Mouse (Mus musculus) intestine, postnatal 0 days (tissue): Measurements from ENCODE around the gene Fubp3. TPM values are rescaled to one million over a fixed set of nuclear protein-coding genes. Genes with fewer than 3 reads are reported as not detected.
A peak's percentile ranks its signal among the peaks of the same experiment; 100 is the strongest.

Source experiments
- ATAC-seq: fragments of 200-750 bp; cut with Nextera tagmentation; 2 replicates; pipeline ENCODE4 v1.8.0; 2017; ENCODE audit warnings: mild to moderate bottlenecking, moderate TSS enrichment, moderate library complexity
- H3K27ac ChIP-seq: fragments of 300-500 bp; sonication (generic); 2 replicates; pipeline ENCODE4 v1.5.1; 2014; ENCODE audit warnings: mild to moderate bottlenecking, low read depth, low read length, moderate library complexity
- H3K27me3 ChIP-seq: fragments of 300-500 bp; sonication (generic); replicated peaks from 2 replicates; pipeline ENCODE4 v1.6.1; 2014; ENCODE audit warnings: low read length, mixed read lengths; ENCODE audit not compliant: control insufficient read depth, insufficient read depth
- H3K36me3 ChIP-seq: fragments of 300-500 bp; sonication (generic); 2 replicates; pipeline ENCODE4 v1.6.1; 2014; ENCODE audit warnings: mild to moderate bottlenecking, moderate library complexity; ENCODE audit not compliant: control insufficient read depth, insufficient read depth
- H3K4me1 ChIP-seq: fragments of 300-500 bp; sonication (generic); replicated peaks from 2 replicates; pipeline ENCODE4 v1.6.1; 2014; ENCODE audit warnings: antibody characterized with exemption, low read length, mixed read lengths; ENCODE audit not compliant: control insufficient read depth, insufficient read depth
- H3K4me2 ChIP-seq: fragments of 300-500 bp; sonication (generic); replicated peaks from 2 replicates; pipeline ENCODE4 v1.6.1; 2014; ENCODE audit warnings: low read depth, mild to moderate bottlenecking, moderate library complexity
- H3K4me3 ChIP-seq: fragments of 300-500 bp; sonication (generic); 2 replicates; pipeline ENCODE4 v1.5.1; 2014; ENCODE audit warnings: low read depth, low read length
- H3K9ac ChIP-seq: fragments of 300-500 bp; sonication (generic); 2 replicates; pipeline ENCODE4 v1.6.1; 2014; ENCODE audit warnings: mild to moderate bottlenecking, low read depth, low read length
- H3K9me3 ChIP-seq: fragments of 300-500 bp; sonication (generic); 2 replicates; pipeline ENCODE4 v1.6.1; 2016; ENCODE audit warnings: mixed run types; ENCODE audit not compliant: control insufficient read depth
- CTCF ChIP-seq: sonication (generic); IDR thresholded peaks from 2 replicates; pipeline ENCODE4 v1.5.1; 2016; ENCODE audit warnings: low read depth, mild to moderate bottlenecking, control low read depth, antibody characterized with exemption, moderate library complexity
- WGBS: fragments of 180-500 bp; shearing (Covaris S2); extraction: QIAGEN DNeasy Blood & Tissue Kit; methylation state at CpG from one replicate; pipeline ENCODE4 v1.1.7; 2014; 5-methylcytosine and 5-hydroxymethylcytosine counted together
- microRNA-seq: library from miRNA; unstranded; fragments of <30 nt; microRNA quantifications from one replicate; pipeline ENCODE4, GENCODE M21; 2016
- polyA plus RNA-seq: library from polyadenylated mRNA; unstranded; fragments of >200 nt; fragmentation: Nextera tagmentation; extraction: Ambion mirVana; gene quantifications from 2 replicates; pipeline ENCODE4 v1.2.1, GENCODE M21; 2015

The Fubp3 gene
- polyA plus RNA-seq, 1 experiment from 2014 or later = 40.8 TPM

DNA sequence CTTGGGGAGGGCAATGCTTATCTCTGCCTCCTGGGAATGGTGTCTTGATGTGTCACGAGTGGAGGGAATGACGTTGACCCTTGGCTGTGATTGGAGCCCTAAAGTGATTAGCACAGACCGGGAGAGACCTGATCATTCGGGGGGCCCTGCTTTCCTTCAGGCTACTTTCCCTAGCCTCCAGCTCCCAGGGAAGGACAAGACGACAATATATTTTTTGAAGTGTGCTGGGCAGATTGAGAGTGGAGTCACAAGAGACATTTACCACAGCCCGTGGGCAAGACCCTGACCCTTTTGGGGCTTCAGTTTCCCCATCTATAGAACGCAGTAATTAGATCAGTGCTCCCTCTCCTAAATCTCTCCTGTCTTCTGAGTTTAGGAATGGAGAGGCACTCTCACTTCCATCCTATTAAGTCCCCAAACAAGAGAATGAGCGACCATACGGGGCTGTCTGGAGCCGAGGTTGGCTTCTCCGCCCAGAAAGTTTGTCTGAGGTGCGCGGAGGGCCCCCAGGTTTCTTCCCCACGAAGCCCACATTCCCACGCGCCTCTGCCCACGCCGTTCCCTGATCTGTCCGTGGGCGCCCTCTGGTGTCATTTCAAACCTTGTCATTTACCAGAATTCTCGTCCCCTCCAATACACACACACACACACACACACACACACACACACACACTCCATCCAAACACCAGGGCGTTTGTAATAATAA lies 82.6 kb downstream of the Fubp3 start:
- Histone ChIP-seq H3K4me2 (peak overlapping the region; percentile 93), H3K9ac (no peak overlapping the region), H3K27ac (no peak overlapping the region), H3K27me3 (peaks cover 57% of the 10 kb centered on the region), H3K4me3 (peak overlapping the region; percentile 50; the same call in 1 of the 2 replicates), H3K9me3 (no peaks in the 10 kb centered on the region), H3K4me1 (no peaks in the 10 kb centered on the region), H3K36me3 (no peaks in the 10 kb centered on the region)
- ATAC-seq = no peak
- TF ChIP-seq CTCF = peak; percentile 71
- WGBS = 5% methylated on average over 22 of the region's 22 CpGs

DNA sequence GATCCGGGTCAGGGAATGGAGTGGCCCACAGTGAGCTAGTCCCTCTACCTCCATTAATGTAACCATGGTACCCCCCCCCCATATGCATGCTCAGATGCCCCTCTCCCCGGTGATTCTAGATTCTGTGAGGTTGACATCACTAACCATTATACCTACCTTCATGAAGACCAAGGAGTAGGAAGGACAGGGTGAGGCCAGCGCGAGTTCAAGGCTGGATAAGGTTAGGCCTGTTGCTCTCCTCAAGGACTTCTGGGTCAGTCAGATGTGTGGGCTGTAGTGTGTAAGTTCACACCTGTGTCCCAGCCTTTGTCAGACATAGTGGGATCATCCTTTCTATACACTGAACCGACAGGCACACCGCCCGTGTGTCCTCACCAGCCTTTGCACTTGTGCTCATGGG lies 83.9 kb downstream of the Fubp3 start:
- Histone ChIP-seq H3K27ac (no peak overlapping the region), H3K27me3 (peaks cover 45% of the 10 kb centered on the region), H3K36me3 (no peaks in the 10 kb centered on the region), H3K9ac (no peak overlapping the region), H3K4me3 (no peak overlapping the region), H3K4me2 (no peak overlapping the region), H3K9me3 (no peaks in the 10 kb centered on the region), H3K4me1 (no peaks in the 10 kb centered on the region)
- 85% methylated on average over 7 of the region's 7 CpGs for WGBS
- no peak for TF ChIP-seq CTCF
- no peak for ATAC-seq

DNA sequence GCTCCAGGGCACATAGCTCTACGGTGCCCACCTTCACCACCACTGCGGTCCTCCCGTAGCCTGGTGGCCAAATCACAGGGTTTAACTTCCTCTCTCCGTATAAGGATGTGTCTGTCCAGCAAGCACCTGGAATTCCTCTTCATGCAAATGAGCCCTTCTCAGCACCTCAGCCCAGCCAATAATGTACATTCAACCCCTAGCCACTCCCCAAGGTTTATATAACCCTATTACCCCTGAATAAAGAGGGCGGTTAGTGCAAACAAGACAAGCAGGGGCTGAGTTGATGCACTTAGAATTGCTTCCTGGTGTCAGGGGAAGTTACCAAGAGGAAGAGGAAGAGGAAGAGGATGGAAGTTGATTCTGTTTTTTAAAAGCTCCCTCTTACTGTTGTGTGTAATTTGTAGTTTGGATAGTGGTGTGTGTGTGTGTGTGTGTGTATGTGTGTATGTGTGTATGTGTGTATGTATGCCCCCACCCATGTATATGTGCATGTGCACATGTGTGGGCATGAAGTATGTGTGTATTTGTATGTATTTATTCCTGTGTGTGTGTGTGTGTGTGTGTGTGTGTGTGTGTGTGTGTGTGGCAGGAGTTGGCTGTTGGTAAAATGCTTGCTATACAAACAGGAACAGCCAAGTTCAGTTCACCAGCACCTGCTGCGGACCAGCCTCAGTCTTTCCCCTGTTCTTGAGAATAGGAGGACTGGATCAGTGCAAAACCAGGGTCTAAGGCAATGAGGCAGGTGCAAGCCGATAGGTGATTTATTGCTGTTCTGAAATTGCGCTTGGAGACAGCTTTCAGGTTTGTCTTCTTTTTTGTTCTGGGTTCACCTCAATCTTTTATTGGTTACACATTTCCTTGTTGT lies 90.7 kb downstream of the Fubp3 start:
- H3K4me2 ChIP-seq = no peak overlapping the region
- no peaks in the 10 kb centered on the region for H3K4me1 ChIP-seq
- no peaks in the 10 kb centered on the region for H3K36me3 ChIP-seq
- no peaks in the 10 kb centered on the region for H3K27me3 ChIP-seq
- TF ChIP-seq CTCF = no peak
- H3K4me3 ChIP-seq = no peak overlapping the region
- 27% methylated on average over 8 of the region's 8 CpGs for WGBS
- no peak overlapping the region for H3K9ac ChIP-seq
- H3K9me3 ChIP-seq = no peaks in the 10 kb centered on the region
- H3K27ac ChIP-seq = no peak overlapping the region
- ATAC-seq = peak; percentile 89

DNA sequence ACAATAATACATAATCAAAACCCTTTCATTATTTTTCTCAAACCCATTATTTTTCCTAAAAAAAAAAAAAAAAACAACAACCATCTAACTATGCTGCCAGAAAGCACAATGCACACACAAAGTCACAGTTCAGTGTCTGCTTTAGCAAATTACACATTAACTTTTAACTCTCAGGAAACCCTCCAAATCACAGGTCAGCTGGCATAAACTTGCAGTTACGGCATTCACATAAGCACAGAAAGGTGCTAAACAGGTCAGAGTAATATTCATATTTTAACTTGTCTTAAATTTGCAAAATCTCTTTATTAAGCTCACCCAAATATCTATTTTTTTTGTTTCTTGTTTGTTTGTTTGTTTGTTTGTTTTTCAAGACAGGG lies 91.3 kb downstream of the Fubp3 start:
- no peak overlapping the region for H3K27ac ChIP-seq
- 45% methylated on average over 1 of the region's 1 CpGs for WGBS
- no peak overlapping the region for H3K9ac ChIP-seq
- no peaks in the 10 kb centered on the region for H3K4me1 ChIP-seq
- no peaks in the 10 kb centered on the region for H3K9me3 ChIP-seq
- no peak overlapping the region for H3K4me2 ChIP-seq
- no peak overlapping the region for H3K4me3 ChIP-seq
- H3K27me3 ChIP-seq = no peaks in the 10 kb centered on the region
- no peak for TF ChIP-seq CTCF
- no peaks in the 10 kb centered on the region for H3K36me3 ChIP-seq
- ATAC-seq = no peak

Small RNAs within 50 kb of the gene (microRNA-seq; reads per million reads assigned to microRNA genes)
- gene Mir6998 = not detected

Other genes with a start within 250 kb of the Fubp3 start
- 492 and 545 TPM in 2 replicates for gene Ass1, start 102.4 kb upstream of the Fubp3 start, polyA plus RNA-seq
- not detected in 2 replicates for gene Prdm12, start 67.4 kb downstream of the Fubp3 start, polyA plus RNA-seq
- 18.2 and 18.8 TPM in 2 replicates for gene Exosc2, start 98.1 kb downstream of the Fubp3 start, polyA plus RNA-seq
- gene Abl1, start 115.7 kb downstream of the Fubp3 start, polyA plus RNA-seq = 13.4 and 14.5 TPM in 2 replicates
- gene Qrfp, start 237.9 kb downstream of the Fubp3 start, polyA plus RNA-seq = 0.12 and 0.18 TPM in 2 replicates